Mouse (Mus musculus) thymus, adult 2 months (tissue): ENCODE data around the gene Cbfa2t3. TPM values are rescaled to one million over a fixed set of nuclear protein-coding genes. Genes with fewer than 3 reads are reported as not detected.

ENCODE experiments used
- DNase-seq: peaks from one replicate; pipeline ENCODE4 v3.0.0; 2021
- H3K27ac ChIP-seq: fragments of 200-500 bp; 2 replicates; pipeline ENCODE4 v1.5.1; 2012; ENCODE audit warnings: low read length, control low read depth; ENCODE audit not compliant: control insufficient read depth, insufficient read depth
- H3K27me3 ChIP-seq: fragments of 200-500 bp; 2 replicates; pipeline ENCODE4 v1.6.1; 2012; ENCODE audit warnings: mild to moderate bottlenecking, low read length, moderate library complexity, mixed read lengths; ENCODE audit not compliant: control insufficient read depth, insufficient read depth
- H3K36me3 ChIP-seq: fragments of 200-500 bp; 2 replicates; pipeline ENCODE4 v1.6.1; 2012; ENCODE audit warnings: mild to moderate bottlenecking, low read length, moderate library complexity; ENCODE audit not compliant: control insufficient read depth, insufficient read depth
- H3K4me1 ChIP-seq: fragments of 200-500 bp; replicated peaks from 2 replicates; pipeline ENCODE4 v1.6.1; 2012; ENCODE audit warnings: low read length; ENCODE audit not compliant: control insufficient read depth, insufficient read depth
- H3K4me3 ChIP-seq: fragments of 200-500 bp; 2 replicates; pipeline ENCODE4 v1.5.1; 2012; ENCODE audit warnings: mild to moderate bottlenecking, low read length, control low read depth, moderate library complexity; ENCODE audit not compliant: control insufficient read depth, insufficient read depth
- CTCF ChIP-seq: fragments of 200-500 bp; IDR thresholded peaks from 2 replicates; pipeline ENCODE4 v1.5.1; 2012; ENCODE audit warnings: mild to moderate bottlenecking, control low read depth, low read length, moderate library complexity, borderline replicate concordance; ENCODE audit not compliant: control insufficient read depth, poor library complexity, insufficient read depth; ENCODE audit errors: extremely low read depth
- POLR2A ChIP-seq: fragments of 200-500 bp; IDR thresholded peaks from 2 replicates; pipeline ENCODE4 v1.6.1; 2012; ENCODE audit warnings: mild to moderate bottlenecking, low read length, control low read depth, moderate library complexity; ENCODE audit not compliant: control insufficient read depth, poor library complexity, insufficient read depth; ENCODE audit errors: extremely low read depth
- WGBS: fragments of 180-500 bp; shearing (Covaris S2); methylation state at CpG from one replicate; pipeline ENCODE4 v1.1.7; 2018; 5-methylcytosine and 5-hydroxymethylcytosine counted together
- polyA plus RNA-seq: library from polyadenylated mRNA; depleted of rRNA; stranded (reverse); fragments of >200 nt; gene quantifications from 2 replicates; pipeline ENCODE4 v1.2.3, GENCODE M21; 2012

Cbfa2t3 gene
- polyA plus RNA-seq, 1 experiment: 62.3 TPM

GRCm38 (mm10) chr8:122629388-122629787 is 69.5 kb downstream of the Cbfa2t3 start:
- WGBS: 96% methylated on average over 10 of the region's 10 CpGs
- no peak for DNase-seq
- H3K4me1 ChIP-seq: peaks cover 9% of the 10 kb centered on the region
- H3K27ac ChIP-seq: no peak overlapping the region
- no peak overlapping the region for H3K4me3 ChIP-seq
- TF ChIP-seq CTCF: no peak
- peaks cover 43% of the 10 kb centered on the region for H3K36me3 ChIP-seq
- H3K27me3 ChIP-seq: no peaks in the 10 kb centered on the region

GRCm38 (mm10) chr8:122626896-122627295 is 72.0 kb downstream of the Cbfa2t3 start:
- DNase-seq: no peak
- WGBS: 41% methylated on average over 2 of the region's 2 CpGs
- no peak overlapping the region for H3K27ac ChIP-seq

GRCm38 (mm10) chr8:122625811-122626210 is 73.1 kb downstream of the Cbfa2t3 start:
- Histone ChIP-seq H3K27me3 (no peaks in the 10 kb centered on the region), H3K4me1 (peaks cover 9% of the 10 kb centered on the region), H3K36me3 (peaks cover 16% of the 10 kb centered on the region), H3K27ac (no peak overlapping the region), H3K4me3 (no peak overlapping the region)
- TF ChIP-seq POLR2A: no peak
- no peak for TF ChIP-seq CTCF
- 76% methylated on average over 9 of the region's 9 CpGs for WGBS
- DNase-seq: no peak

More at GRCm38 (mm10) chr8:122626896-122627295, 72.0 kb downstream of the Cbfa2t3 start:
- Histone ChIP-seq H3K36me3 (peaks cover 19% of the 10 kb centered on the region), H3K27me3 (no peaks in the 10 kb centered on the region), H3K4me3 (no peak overlapping the region), H3K4me1 (peaks cover 9% of the 10 kb centered on the region)
- TF ChIP-seq CTCF (no peak), POLR2A (no peak)

- Histone ChIP-seq H3K27ac (no peak overlapping the region), H3K4me1 (peaks cover 9% of the 10 kb centered on the region), H3K4me3 (no peak overlapping the region), H3K36me3 (peaks cover 6% of the 10 kb centered on the region), H3K27me3 (no peaks in the 10 kb centered on the region)
- TF ChIP-seq POLR2A: no peak
- no peak for TF ChIP-seq CTCF
- WGBS: 86% methylated on average over 5 of the region's 5 CpGs
- DNase-seq: no peak
Observed at GRCm38 (mm10) chr8:122624653-122625052, 74.3 kb downstream of the Cbfa2t3 start.

- peaks cover 9% of the 10 kb centered on the region for H3K4me1 ChIP-seq
- TF ChIP-seq CTCF (no peak), POLR2A (no peak)
- no peak for DNase-seq
- no peaks in the 10 kb centered on the region; the same call in 1 of the 2 replicates for H3K36me3 ChIP-seq
- H3K27me3 ChIP-seq: no peaks in the 10 kb centered on the region
- no peak overlapping the region for H3K27ac ChIP-seq
- 95% methylated on average over 17 of the region's 17 CpGs for WGBS
- H3K4me3 ChIP-seq: no peak overlapping the region
Observed at GRCm38 (mm10) chr8:122623844-122624642, 74.9 kb downstream of the Cbfa2t3 start.

GRCm38 (mm10) chr8:122622727-122623126 is 76.2 kb downstream of the Cbfa2t3 start, which contains the start of gene Pabpn1l:
TSS of gene Pabpn1l (minus strand) at chr8:122622739.
- no peak for DNase-seq
- H3K27ac ChIP-seq: no peak within 1 kb of the TSS
- TF ChIP-seq CTCF (no peak), POLR2A (no peak)
- 80% methylated on average over 6 of the region's 6 CpGs for whole genome bisulfite sequencing
- H3K36me3 ChIP-seq: no peaks in the 10 kb centered on the region
- H3K4me3 ChIP-seq: no peak within 1 kb of the TSS
- no peaks in the 10 kb centered on the region; the same call in 1 of the 2 replicates for H3K27me3 ChIP-seq
- peaks cover 11% of the 10 kb centered on the region for H3K4me1 ChIP-seq

- DNase-seq: no peak
- no peaks in the 10 kb centered on the region; the same call in 1 of the 2 replicates for H3K27me3 ChIP-seq
- no peaks in the 10 kb centered on the region for H3K36me3 ChIP-seq
- no peak overlapping the region for H3K27ac ChIP-seq
- TF ChIP-seq POLR2A: no peak
- H3K4me3 ChIP-seq: no peak overlapping the region
- 81% methylated on average over 5 of the region's 5 CpGs for WGBS
- 0 out of 2 replicates have a peak, but pooled peaks cover 2% of the 10 kb centered on the region for H3K4me1 ChIP-seq
Observed at GRCm38 (mm10) chr8:122620446-122620845, 78.5 kb downstream of the Cbfa2t3 start.
